Mouse (Mus musculus): Measurements from ENCODE around the gene Itgbl1.

Gene Itgbl1

GRCm38 (mm10) chr14:123966531-123966930, 306.8 kb downstream of the Itgbl1 start:
- no peak for DNase-seq (ENCODE audit: extremely low read depth, insufficient read length, low spot score)

- no peak for DNase-seq (ENCODE audit: extremely low read depth, insufficient read length, low spot score)
Measured at GRCm38 (mm10) chr14:123967996-123968395, 308.2 kb downstream of the Itgbl1 start.

DNA sequence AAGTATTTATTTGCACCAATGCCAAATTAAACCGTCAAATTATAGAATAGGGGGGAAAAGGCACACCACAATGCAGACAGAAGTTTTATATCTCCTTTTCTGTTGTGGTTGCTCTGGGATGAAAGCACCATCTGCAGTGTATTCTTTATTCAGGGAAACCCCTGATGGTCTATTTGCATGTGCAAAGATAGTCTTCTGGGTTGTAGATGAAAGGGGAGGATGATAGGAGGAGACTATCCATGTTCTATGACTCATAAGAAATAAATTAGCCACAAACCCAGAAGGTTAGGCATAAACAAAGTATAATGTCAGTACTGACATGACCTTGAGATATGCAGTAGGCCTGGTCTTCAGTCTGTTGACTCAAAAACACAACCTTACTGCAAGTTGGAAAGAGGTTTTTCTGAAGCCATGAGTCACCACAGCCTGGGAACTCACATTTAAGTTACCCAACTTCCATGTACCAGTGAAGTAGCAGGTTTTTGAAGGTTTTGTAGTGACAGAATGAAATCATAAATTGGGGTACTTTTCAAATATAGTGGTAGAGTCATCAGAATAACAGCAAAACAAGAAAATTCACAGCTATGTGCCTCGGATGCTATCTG, 330.9 kb downstream of the Itgbl1 start:
- no peak for DNase-seq (ENCODE audit: extremely low read depth, insufficient read length, low spot score)

Measured in 3134 (cell line).